18 mouse cellular contexts compared by ENCODE assay signal in the genomic region with DNA sequence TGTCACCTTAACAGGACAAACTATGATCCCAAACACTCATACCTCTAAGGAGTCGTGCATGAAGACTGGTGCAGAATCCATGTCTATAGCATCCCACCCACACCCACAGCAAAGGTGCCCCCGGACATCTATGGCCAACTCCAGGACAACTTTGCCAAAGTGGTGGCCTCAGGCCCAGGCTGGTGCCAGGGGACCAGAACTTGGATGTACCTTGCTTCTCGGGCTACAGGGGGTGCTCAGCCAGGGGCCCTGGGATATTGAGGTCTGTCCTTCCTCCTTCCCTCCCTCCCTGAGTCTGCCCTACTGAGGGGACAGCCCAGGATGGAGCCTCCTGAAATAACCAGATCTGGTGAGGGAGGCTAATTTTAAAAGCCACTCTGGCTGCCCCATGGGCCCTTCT.
DNase-seq lines count a peak whose midpoint lies in the region; ATAC-seq and TF ChIP-seq lines count a peak whose summit lies in the region.
"Had no signal": no experiment of that assay in that cellular context is flagged by ENCODE, and none has a peak within 500 bp of the region (broad histone marks: within the 10 kb centered on the region; RNA-seq: fewer than 3 reads in every experiment).

No protein-coding gene starts in this region.

- H3K27ac ChIP-seq in cerebellum, adult 2 months (ENCODE audit: insufficient read depth, low read length) = peak overlapping the region; percentile 96

- no peaks in the 10 kb centered on the region for H3K27me3 ChIP-seq in cerebellum, adult 2 months (ENCODE audit: control insufficient read depth, insufficient read depth, low read length)
- H3K27me3 ChIP-seq: Patski had no signal

- DNase-seq in cerebellum, adult 11-12 months = peak; percentile 69
- DNase-seq in cerebellum, adult 2 months = peak; percentile 41 to 59
- DNase-seq in cerebellum, postnatal 36 days = no peak
- DNase-seq in cerebellum, adult 9-10 months = peak; percentile 63
- no peak for DNase-seq in cerebellum, adult 11 months
- DNase-seq in cerebellum, adult 9-11 months = peak; percentile 64
- no peak for DNase-seq in cerebellum, adult 8-10 months
- DNase-seq: adrenal gland, adult 2 months; adrenal gland, adult 8-10 months; adrenal gland, postnatal 10 days; adrenal gland, postnatal 14 days; adrenal gland, postnatal 25 days; adrenal gland, postnatal 36 days; B cell, adult 2 months had no signal

- no peak for TF ChIP-seq POLR2A in cerebellum, adult 2 months (IDR thresholded peaks at IDR 0.05; ENCODE audit: borderline replicate concordance, insufficient read depth, low read length)

- WGBS in cerebellum, adult 2 months = 43% methylated on average over 3 of the region's 3 CpGs

- peaks cover 59% of the 10 kb centered on the region for H3K4me1 ChIP-seq in cerebellum, adult 2 months (ENCODE audit: control insufficient read depth, insufficient read depth, low read length)

- ATAC-seq in cerebellum, adult (ENCODE audit: insufficient number of reproducible peaks, low FRiP score, low TSS enrichment) = no peak
- ATAC-seq: activated CD4-positive, CD25-positive, alpha-beta regulatory T cell, adult 4 months; CD4-positive, CD25-positive, alpha-beta regulatory T cell, adult 4 months; Patski had no signal

- no peak for TF ChIP-seq CTCF in cerebellum, adult 2 months (IDR thresholded peaks at IDR 0.05; ENCODE audit: borderline replicate concordance, insufficient read depth, low read depth, low read length)

- no peak overlapping the region for H3K4me3 ChIP-seq in cerebellum, adult 2 months (replicated peaks; ENCODE audit: insufficient read depth, low read depth, low read length)

Comparison
In these comparisons a context has a peak if more than half of its experiments do, and no peak if none do; other contexts are left out.
1. DNase-seq: peak in cerebellum, adult 11-12 months (single experiment), cerebellum, adult 2 months (2 of 2), cerebellum, adult 9-10 months (single experiment) and cerebellum, adult 9-11 months (single experiment); none in cerebellum, postnatal 36 days (0 of 2), cerebellum, adult 11 months (single experiment) and cerebellum, adult 8-10 months (single experiment).